Mouse (Mus musculus): ENCODE data around the gene Snx9.

Snx9 gene

GRCm38 (mm10) chr17:5932161-5932560, 91.0 kb downstream of the Snx9 start:
- no peak for DNase-seq (ENCODE audit: low spot score)

- DNase-seq (ENCODE audit: low spot score) = peak; percentile 83
Observed at GRCm38 (mm10) chr17:5934554-5935324, 93.6 kb downstream of the Snx9 start.

GRCm38 (mm10) chr17:5935680-5936079, 94.6 kb downstream of the Snx9 start:
- DNase-seq (ENCODE audit: low spot score) = no peak

GRCm38 (mm10) chr17:5936276-5936675, 95.1 kb downstream of the Snx9 start:
- no peak for DNase-seq (ENCODE audit: low spot score)

- DNase-seq (ENCODE audit: low spot score) = peak; percentile 70
Observed at GRCm38 (mm10) chr17:5937441-5937840, 96.3 kb downstream of the Snx9 start.

- peak; percentile 38 for DNase-seq (ENCODE audit: low spot score)
Observed at GRCm38 (mm10) chr17:5939871-5940270, 98.7 kb downstream of the Snx9 start.

- peak; percentile 78 for DNase-seq (ENCODE audit: low spot score)
Observed at GRCm38 (mm10) chr17:5940792-5941191, 99.7 kb downstream of the Snx9 start.

GRCm38 (mm10) chr17:5941230-5942043, 100.3 kb downstream of the Snx9 start, which contains the start of gene Synj2:
TSS of gene Synj2 (plus strand) at chr17:5941280.
- DNase-seq (ENCODE audit: low spot score) = peak; percentile 54

- DNase-seq (ENCODE audit: low spot score) = no peak
Observed at GRCm38 (mm10) chr17:5942156-5942555, 101.0 kb downstream of the Snx9 start.

GRCm38 (mm10) chr17:5943053-5943452, 101.9 kb downstream of the Snx9 start:
- DNase-seq (ENCODE audit: low spot score) = no peak

GRCm38 (mm10) chr17:5947039-5947438, 105.9 kb downstream of the Snx9 start:
- DNase-seq (ENCODE audit: low spot score) = no peak

- no peak for DNase-seq (ENCODE audit: low spot score)
Observed at GRCm38 (mm10) chr17:5952455-5952854, 111.3 kb downstream of the Snx9 start.

- no peak for DNase-seq (ENCODE audit: low spot score)
Observed at GRCm38 (mm10) chr17:5956350-5957000, 115.3 kb downstream of the Snx9 start.

- no peak for DNase-seq (ENCODE audit: low spot score)
Observed at GRCm38 (mm10) chr17:5957097-5957496, 116.0 kb downstream of the Snx9 start.

- no peak for DNase-seq (ENCODE audit: low spot score)
Observed at GRCm38 (mm10) chr17:5958229-5958628, 117.1 kb downstream of the Snx9 start.

GRCm38 (mm10) chr17:5958636-5959035, 117.5 kb downstream of the Snx9 start:
- DNase-seq (ENCODE audit: low spot score) = no peak

GRCm38 (mm10) chr17:5959096-5959495, 118.0 kb downstream of the Snx9 start:
- DNase-seq (ENCODE audit: low spot score) = no peak

GRCm38 (mm10) chr17:5959802-5960201, 118.7 kb downstream of the Snx9 start:
- no peak for DNase-seq (ENCODE audit: low spot score)

- no peak for DNase-seq (ENCODE audit: low spot score)
Observed at GRCm38 (mm10) chr17:5963766-5964165, 122.6 kb downstream of the Snx9 start.

- no peak for DNase-seq (ENCODE audit: low spot score)
Observed at GRCm38 (mm10) chr17:5965084-5965781, 124.1 kb downstream of the Snx9 start.

GRCm38 (mm10) chr17:5966706-5967105, 125.6 kb downstream of the Snx9 start:
- no peak for DNase-seq (ENCODE audit: low spot score)

GRCm38 (mm10) chr17:5968562-5968961, 127.4 kb downstream of the Snx9 start:
- no peak for DNase-seq (ENCODE audit: low spot score)

Data from testis, postnatal 14 days (tissue).